Mouse (Mus musculus) adrenal gland, adult 10 weeks (tissue): ENCODE data around the gene Babam1. TPM values are rescaled to one million over a fixed set of nuclear protein-coding genes. Genes with fewer than 3 reads are reported as not detected.

Source experiments
- polyA plus RNA-seq: library from polyadenylated mRNA; stranded (reverse); fragments of 350-450 nt; fragmentation: Illumina TruSeq; extraction: RNeasy Lipid Tissue Mini Kit (QIAGEN cat#74804); gene quantifications from one replicate; pipeline ENCODE4 v1.2.3, GENCODE M21; 2014; ENCODE audit warnings: low read depth, low replicate concordance

Gene Babam1
- polyA plus RNA-seq: 30.8 TPM

GRCm38 (mm10) chr8:71396639-71397305 is at the start of gene Babam1:
Babam1 (plus strand) TSS chr8:71396861.

GRCm38 (mm10) chr8:71366771-71367528 is 29.7 kb upstream of the Babam1 start, which contains the start of gene Use1:
Use1 (plus strand) TSS chr8:71366848.

GRCm38 (mm10) chr8:71371236-71371848 is 25.3 kb upstream of the Babam1 start, which contains the start of gene Ocel1:
Ocel1 (plus strand) TSS chr8:71371298.

GRCm38 (mm10) chr8:71381421-71381970 is 15.2 kb upstream of the Babam1 start, which contains the start of gene Nr2f6:
Nr2f6 (minus strand) TSS chr8:71381960.

GRCm38 (mm10) chr8:71395629-71396028 is 1.0 kb upstream of the Babam1 start, which contains the start of gene Ushbp1:
Ushbp1 (minus strand) TSS chr8:71395802.

GRCm38 (mm10) chr8:71405401-71406098 is 8.9 kb downstream of the Babam1 start, which contains the start of gene Ankle1:
Ankle1 (plus strand) TSS chr8:71406010.

Other genes with a start within 250 kb of the Babam1 start
- gene Myo9b, start 124.1 kb upstream of the Babam1 start, polyA plus RNA-seq: 4.1 TPM
- gene Haus8, start 123.9 kb upstream of the Babam1 start, polyA plus RNA-seq: 2.9 TPM
- gene Use1, start 30.0 kb upstream of the Babam1 start, polyA plus RNA-seq: 1.8 TPM
- 1.9 TPM for gene Ocel1, start 25.6 kb upstream of the Babam1 start, polyA plus RNA-seq
- 3.4 TPM for gene Nr2f6, start 14.9 kb upstream of the Babam1 start, polyA plus RNA-seq
- gene Ushbp1, start 1.1 kb upstream of the Babam1 start, polyA plus RNA-seq: 2.4 TPM
- 0.41 TPM for gene Ankle1, start 9.1 kb downstream of the Babam1 start, polyA plus RNA-seq
- gene Abhd8, start 66.8 kb downstream of the Babam1 start, polyA plus RNA-seq: 1.1 TPM
- 10.8 TPM for gene Mrpl34, start 68.1 kb downstream of the Babam1 start, polyA plus RNA-seq
- 3.4 TPM for gene Dda1, start 72.3 kb downstream of the Babam1 start, polyA plus RNA-seq
- 1.0 TPM for gene Ano8, start 89.1 kb downstream of the Babam1 start, polyA plus RNA-seq
- 1.6 TPM for gene Gtpbp3, start 91.2 kb downstream of the Babam1 start, polyA plus RNA-seq
- 4.8 TPM for gene Plvap, start 114.9 kb downstream of the Babam1 start, polyA plus RNA-seq
- not detected for gene Ccdc194, start 128.8 kb downstream of the Babam1 start, polyA plus RNA-seq
- gene Bst2, start 140.6 kb downstream of the Babam1 start, polyA plus RNA-seq: 6.9 TPM
- gene Mvb12a, start 146.1 kb downstream of the Babam1 start, polyA plus RNA-seq: 0.70 TPM
- gene Tmem221, start 162.0 kb downstream of the Babam1 start, polyA plus RNA-seq: 3.8 TPM
- gene Nxnl1, start 169.7 kb downstream of the Babam1 start, polyA plus RNA-seq: 0.35 TPM
- gene Slc27a1, start 172.0 kb downstream of the Babam1 start, polyA plus RNA-seq: 14.2 TPM
- gene Pgls, start 195.3 kb downstream of the Babam1 start, polyA plus RNA-seq: 0.82 TPM
- gene Fam129c, start 200.8 kb downstream of the Babam1 start, polyA plus RNA-seq: not detected
- gene Colgalt1, start 214.1 kb downstream of the Babam1 start, polyA plus RNA-seq: 54.8 TPM